Mouse (Mus musculus) hindbrain, embryonic 12.5 days (tissue): ENCODE measurements around the gene Sugp1. TPM values are rescaled to one million over a fixed set of nuclear protein-coding genes. Genes with fewer than 3 reads are reported as not detected.
"Not testable (repeated sequence)": the region's sequence is repeated elsewhere in the genome, so short reads cannot be mapped to it uniquely, and the experiment has no call there.

Experiments
- ATAC-seq: fragments of 200-750 bp; cut with Nextera tagmentation; 2 replicates; pipeline ENCODE4 v1.8.0; 2017; ENCODE audit warnings: moderate TSS enrichment; ENCODE audit not compliant: low FRiP score
- H3K27ac ChIP-seq: fragments of 300-500 bp; sonication (generic); 2 replicates; pipeline ENCODE4 v1.5.1; 2016; ENCODE audit warnings: mild to moderate bottlenecking
- H3K27me3 ChIP-seq: fragments of 300-500 bp; sonication (generic); 2 replicates; pipeline ENCODE4 v1.6.1; 2016; ENCODE audit warnings: mild to moderate bottlenecking
- H3K36me3 ChIP-seq: fragments of 300-500 bp; sonication (generic); 2 replicates; pipeline ENCODE4 v1.6.1; 2016; ENCODE audit warnings: mild to moderate bottlenecking
- H3K4me1 ChIP-seq: fragments of 300-500 bp; sonication (generic); 2 replicates; pipeline ENCODE4 v1.6.1; 2016
- H3K4me2 ChIP-seq: fragments of 300-500 bp; sonication (generic); replicated peaks from 2 replicates; pipeline ENCODE4 v1.6.1; 2016; ENCODE audit warnings: mild to moderate bottlenecking
- H3K4me3 ChIP-seq: fragments of 300-500 bp; sonication (generic); 2 replicates; pipeline ENCODE4 v1.5.1; 2016; ENCODE audit warnings: mild to moderate bottlenecking
- H3K9ac ChIP-seq: fragments of 300-500 bp; sonication (generic); 2 replicates; pipeline ENCODE4 v1.6.1; 2016; ENCODE audit warnings: mild to moderate bottlenecking, moderate library complexity
- H3K9me3 ChIP-seq: fragments of 300-500 bp; sonication (generic); replicated peaks from 2 replicates; pipeline ENCODE4 v1.6.1; 2016; ENCODE audit warnings: mild to moderate bottlenecking
- WGBS: fragments of 180-500 bp; shearing (Covaris S2); methylation state at CpG from one replicate; pipeline ENCODE4 v1.1.7; 2016; 5-methylcytosine and 5-hydroxymethylcytosine counted together
- polyA plus RNA-seq: library from polyadenylated mRNA; unstranded; fragments of >200 nt; fragmentation: Nextera tagmentation; extraction: Ambion mirVana; gene quantifications from 2 replicates; pipeline ENCODE4 v1.2.1, GENCODE M21; 2016

The Sugp1 gene
- 53.7 and 56.0 TPM in 2 replicates for polyA plus RNA-seq

GRCm38 (mm10) chr8:70042583-70043455 is at the start of gene Sugp1, which contains the start of gene Mau2:
Gene Sugp1 (plus strand): TSS chr8:70042813.
Gene Mau2 (minus strand): TSS chr8:70042734.
- peak within 1 kb of the TSS; percentile 98 for H3K4me2 ChIP-seq
- WGBS: under 1% methylated on average over 65 of the region's 65 CpGs
- peak within 1 kb of the TSS; percentile 99 for H3K4me3 ChIP-seq
- H3K9ac ChIP-seq: peak within 1 kb of the TSS; percentile 97
- H3K9me3 ChIP-seq: no peaks in the 10 kb centered on the region
- H3K36me3 ChIP-seq: no peaks in the 10 kb centered on the region
- ATAC-seq: peak; percentile 98
- H3K27ac ChIP-seq: peak within 1 kb of the TSS; percentile 82
- H3K27me3 ChIP-seq: no peaks in the 10 kb centered on the region
- H3K4me1 ChIP-seq: peaks cover 39% of the 10 kb centered on the region

GRCm38 (mm10) chr8:69995422-69995775 is 47.2 kb upstream of the Sugp1 start:
- 2% methylated on average over 7 of the region's 7 CpGs for WGBS
- H3K9me3 ChIP-seq: no peaks in the 10 kb centered on the region
- peak overlapping the region; percentile 68 for H3K9ac ChIP-seq
- peak overlapping the region; percentile 89 for H3K4me2 ChIP-seq
- H3K36me3 ChIP-seq: peaks cover 6% of the 10 kb centered on the region; the same call in 1 of the 2 replicates
- H3K4me3 ChIP-seq: peak overlapping the region; percentile 96
- no peak for ATAC-seq
- H3K27ac ChIP-seq: peak overlapping the region; percentile 91
- peaks cover 12% of the 10 kb centered on the region for H3K4me1 ChIP-seq
- no peaks in the 10 kb centered on the region for H3K27me3 ChIP-seq

- no peaks in the 10 kb centered on the region for H3K9me3 ChIP-seq
These were observed 46.6 kb upstream of the Sugp1 start, which contains the start of gene Gatad2a for GRCm38 (mm10) chr8:69995776-69996588. Gene Gatad2a (minus strand): TSS chr8:69996384.

GRCm38 (mm10) chr8:69996589-69997285 is 45.9 kb upstream of the Sugp1 start:
- 3% methylated on average over 35 of the region's 35 CpGs for WGBS
- no peak for ATAC-seq

More at GRCm38 (mm10) chr8:69995776-69996588, 46.6 kb upstream of the Sugp1 start, which contains the start of gene Gatad2a:
- peaks cover 6% of the 10 kb centered on the region; the same call in 1 of the 2 replicates for H3K36me3 ChIP-seq
- H3K27me3 ChIP-seq: no peaks in the 10 kb centered on the region
- H3K4me1 ChIP-seq: peaks cover 12% of the 10 kb centered on the region
- ATAC-seq: peak; percentile 100
- WGBS: under 1% methylated on average over 78 of the region's 87 CpGs
- H3K4me2 ChIP-seq: peak within 1 kb of the TSS; percentile 89
- peak within 1 kb of the TSS; percentile 96 for H3K4me3 ChIP-seq
- peak within 1 kb of the TSS; percentile 70 for H3K9ac ChIP-seq
- peak within 1 kb of the TSS; percentile 91 for H3K27ac ChIP-seq

GRCm38 (mm10) chr8:69998706-69999105 is 43.9 kb upstream of the Sugp1 start:
- no peaks in the 10 kb centered on the region for H3K27me3 ChIP-seq
- no peak overlapping the region for H3K4me2 ChIP-seq
- no peak overlapping the region for H3K27ac ChIP-seq
- H3K4me3 ChIP-seq: no peak overlapping the region
- no peak overlapping the region for H3K9ac ChIP-seq
- no peaks in the 10 kb centered on the region for H3K9me3 ChIP-seq
- no peaks in the 10 kb centered on the region for H3K36me3 ChIP-seq
- peaks cover 15% of the 10 kb centered on the region for H3K4me1 ChIP-seq
- ATAC-seq: no peak
- 89% methylated on average over 3 of the region's 3 CpGs for WGBS

More at GRCm38 (mm10) chr8:69996589-69997285, 45.9 kb upstream of the Sugp1 start:
- Histone ChIP-seq H3K27ac (peak overlapping the region; percentile 61; the same call in 1 of the 2 replicates), H3K9ac (peak overlapping the region; percentile 70), H3K36me3 (peaks cover 6% of the 10 kb centered on the region; the same call in 1 of the 2 replicates), H3K27me3 (no peaks in the 10 kb centered on the region), H3K4me2 (peak overlapping the region; percentile 89), H3K4me3 (peak overlapping the region; percentile 96), H3K9me3 (no peaks in the 10 kb centered on the region), H3K4me1 (peaks cover 15% of the 10 kb centered on the region)

DNA sequence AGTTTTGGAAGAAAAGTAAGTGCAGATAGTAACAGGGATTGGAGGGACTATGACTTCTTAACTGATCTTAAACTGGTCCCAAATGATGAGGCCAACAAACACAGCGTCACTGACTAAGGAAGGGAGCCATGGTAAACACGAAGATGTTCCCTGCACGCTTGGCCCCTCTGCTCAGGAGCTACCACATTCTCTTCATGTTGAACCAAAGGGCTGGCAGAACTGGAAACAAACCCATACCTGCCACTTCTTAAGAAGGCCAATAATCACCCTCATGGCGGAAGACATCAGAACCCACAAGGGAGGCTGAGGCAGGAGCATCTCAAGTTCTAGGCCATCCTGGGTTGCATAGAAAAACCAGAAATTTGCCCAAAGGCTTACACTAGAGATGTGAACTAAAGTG is 43.4 kb upstream of the Sugp1 start:
- Histone ChIP-seq H3K9ac (no peak overlapping the region), H3K27ac (no peak overlapping the region), H3K9me3 (no peaks in the 10 kb centered on the region), H3K27me3 (no peaks in the 10 kb centered on the region), H3K4me3 (no peak overlapping the region), H3K4me1 (peaks cover 15% of the 10 kb centered on the region), H3K4me2 (no peak overlapping the region), H3K36me3 (no peaks in the 10 kb centered on the region)
- ATAC-seq: no peak
- WGBS: 90% methylated on average over 4 of the region's 4 CpGs

DNA sequence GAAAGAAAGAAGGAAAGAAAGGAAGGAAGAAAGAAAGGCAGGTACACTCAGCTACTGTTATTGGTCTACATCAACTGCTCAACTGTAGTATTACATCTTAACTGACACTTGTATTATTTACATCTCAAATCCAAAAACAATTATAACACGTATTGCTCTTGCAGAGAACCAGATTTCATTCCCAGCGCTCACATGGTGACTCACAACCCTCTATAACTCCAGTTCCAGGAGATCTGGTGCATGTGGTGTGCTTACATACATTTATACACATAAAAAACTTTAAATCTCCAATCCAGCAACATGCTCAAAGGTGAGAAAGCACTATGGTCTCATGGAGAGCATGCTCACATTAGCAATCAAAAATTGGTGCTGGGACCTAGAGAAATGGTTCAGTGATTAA is 42.4 kb upstream of the Sugp1 start:
- Histone ChIP-seq H3K27me3 (no peaks in the 10 kb centered on the region), H3K9ac (no peak overlapping the region), H3K4me1 (peaks cover 8% of the 10 kb centered on the region), H3K27ac (no peak overlapping the region), H3K36me3 (no peaks in the 10 kb centered on the region), H3K4me3 (no peak overlapping the region), H3K4me2 (no peak overlapping the region), H3K9me3 (no peaks in the 10 kb centered on the region)
- no peak for ATAC-seq
- WGBS: 83% methylated on average over 2 of the region's 2 CpGs

DNA sequence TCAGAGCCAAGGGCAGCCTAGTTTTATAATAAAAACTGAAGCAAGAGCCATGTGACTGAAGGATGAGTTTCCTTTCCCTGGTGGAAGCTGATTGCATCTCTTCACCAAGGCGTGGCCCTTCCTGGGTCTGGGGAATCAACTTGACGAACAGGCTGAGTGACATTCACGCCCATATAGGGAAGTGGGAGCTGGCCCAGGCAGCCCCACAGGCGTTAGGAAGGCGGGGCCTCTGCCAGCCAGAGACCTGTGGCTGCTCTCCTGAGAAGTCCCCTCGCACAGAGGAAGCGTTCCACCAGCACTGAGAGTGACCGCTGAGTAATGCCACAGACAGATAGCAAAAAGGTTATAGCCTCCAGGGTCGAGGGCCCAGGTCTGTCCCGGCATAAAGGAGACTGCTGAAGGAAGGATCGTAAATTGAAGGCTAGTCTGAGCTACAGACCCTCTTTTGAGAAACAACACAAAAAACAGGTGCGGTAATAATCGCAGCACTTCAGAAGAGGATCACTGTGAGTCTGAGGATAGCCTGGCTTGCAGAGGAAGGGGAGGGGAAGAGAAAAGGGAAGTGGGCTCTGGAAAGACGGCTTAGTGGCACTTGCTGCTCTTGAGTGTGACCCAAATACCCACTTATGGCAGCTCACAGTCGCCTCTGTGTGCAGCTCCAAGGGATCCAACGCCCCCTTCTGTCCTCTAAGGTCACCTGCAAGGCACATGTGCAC is 41.3 kb upstream of the Sugp1 start:
- ATAC-seq: no peak
- H3K4me2 ChIP-seq: peak overlapping the region; percentile 36
- WGBS: 3% methylated on average over 16 of the region's 16 CpGs
- no peaks in the 10 kb centered on the region for H3K36me3 ChIP-seq
- 0 out of 2 replicates have a peak, but pooled peaks cover 5% of the 10 kb centered on the region for H3K4me1 ChIP-seq
- no peaks in the 10 kb centered on the region for H3K27me3 ChIP-seq
- H3K27ac ChIP-seq: no peak overlapping the region
- no peaks in the 10 kb centered on the region for H3K9me3 ChIP-seq
- no peak overlapping the region for H3K9ac ChIP-seq
- H3K4me3 ChIP-seq: no peak overlapping the region

DNA sequence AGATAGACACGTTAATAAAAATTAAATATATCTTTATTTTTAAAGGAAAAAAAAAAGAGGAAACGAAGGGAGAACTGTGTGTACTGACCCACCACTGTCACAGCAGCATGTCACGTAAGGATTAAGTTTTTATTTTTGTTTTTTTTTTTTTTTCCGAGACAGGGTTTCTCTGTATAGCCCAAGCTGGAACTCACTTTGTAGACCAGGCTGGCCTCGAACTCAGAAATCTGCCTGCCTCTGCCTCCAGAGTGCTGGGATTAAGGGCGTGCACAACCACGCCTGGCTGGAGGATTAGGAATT is 40.8 kb upstream of the Sugp1 start:
- WGBS: 48% methylated on average over 7 of the region's 7 CpGs
- H3K4me3 ChIP-seq, H3K9ac ChIP-seq, H3K9me3 ChIP-seq, ATAC-seq, H3K27me3 ChIP-seq, H3K4me1 ChIP-seq, H3K27ac ChIP-seq, H3K36me3 ChIP-seq: not testable (repeated sequence)
- peak overlapping the region; percentile 36 for H3K4me2 ChIP-seq

- Histone ChIP-seq H3K4me3 (no peak overlapping the region), H3K4me1 (0 out of 2 replicates have a peak, but pooled peaks cover 2% of the 10 kb centered on the region), H3K36me3 (no peaks in the 10 kb centered on the region), H3K27ac (no peak overlapping the region), H3K4me2 (no peak overlapping the region), H3K9ac (no peak overlapping the region), H3K9me3 (no peaks in the 10 kb centered on the region), H3K27me3 (no peaks in the 10 kb centered on the region)
- WGBS: 58% methylated on average over 4 of the region's 4 CpGs
- no peak for ATAC-seq
These were observed 39.4 kb upstream of the Sugp1 start for GRCm38 (mm10) chr8:70003204-70003657.

- Histone ChIP-seq H3K27me3 (no peaks in the 10 kb centered on the region), H3K9ac (no peak overlapping the region)
These were observed 38.3 kb upstream of the Sugp1 start for GRCm38 (mm10) chr8:70004345-70004744.

More at GRCm38 (mm10) chr8:70004345-70004744, 38.3 kb upstream of the Sugp1 start:
- Histone ChIP-seq H3K4me2 (no peak overlapping the region), H3K27ac (no peak overlapping the region), H3K4me1 (0 out of 2 replicates have a peak, but pooled peaks cover 2% of the 10 kb centered on the region), H3K4me3 (no peak overlapping the region), H3K9me3 (no peaks in the 10 kb centered on the region), H3K36me3 (no peaks in the 10 kb centered on the region)
- ATAC-seq: no peak
